In the genomic region with DNA sequence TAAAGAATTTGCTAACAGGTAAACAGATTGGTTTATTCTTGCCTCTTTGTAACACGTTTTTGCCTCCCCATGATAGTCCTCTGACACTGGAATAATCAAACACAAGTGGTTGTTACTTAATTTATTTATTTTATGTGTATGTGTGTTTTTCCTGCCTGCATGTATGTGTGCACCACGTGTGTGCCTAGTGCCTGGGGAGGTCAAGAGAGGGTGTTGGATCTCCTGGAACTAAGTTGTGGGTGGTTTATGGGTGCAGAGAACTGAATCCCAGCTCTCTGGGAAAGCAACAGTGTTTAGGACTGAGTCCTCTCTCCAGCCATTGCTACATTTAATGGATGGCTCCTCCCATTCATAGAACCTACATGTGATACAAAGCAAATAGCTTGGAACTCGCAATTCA, we compare ENCODE assay signal across 18 mouse cellular contexts.
A peak's percentile ranks its signal among the peaks of the same experiment; 100 is the strongest.
DNase-seq lines count a peak whose midpoint lies in the region; ATAC-seq lines count a peak whose summit lies in the region.
"Had no signal": no experiment of that assay in that cellular context is flagged by ENCODE, and none has a peak within 500 bp of the region (broad histone marks: within the 10 kb centered on the region; RNA-seq: fewer than 3 reads in every experiment).

No protein-coding gene starts in this region.

- H3K4me1 ChIP-seq in heart, embryonic 10.5 days, result no peaks in the 10 kb centered on the region
- no peaks in the 10 kb centered on the region for H3K4me1 ChIP-seq in midbrain, embryonic 11.5 days (ENCODE audit: control insufficient read depth, insufficient read depth, low read length)
- H3K4me1 ChIP-seq in midbrain, embryonic 14.5 days (ENCODE audit: control insufficient read depth, insufficient read depth, low read length), result no peaks in the 10 kb centered on the region

- H3K27me3 ChIP-seq in heart, embryonic 10.5 days (ENCODE audit: insufficient read depth, poor library complexity, severe bottlenecking), result no peaks in the 10 kb centered on the region
- no peaks in the 10 kb centered on the region for H3K27me3 ChIP-seq in midbrain, embryonic 11.5 days (ENCODE audit: control insufficient read depth, insufficient read depth, low read length)
- no peaks in the 10 kb centered on the region for H3K27me3 ChIP-seq in midbrain, embryonic 14.5 days (ENCODE audit: control insufficient read depth, insufficient read depth, low read length)
- H3K27me3 ChIP-seq: CH12.LX, Patski had no signal

- H3K9me3 ChIP-seq in heart, embryonic 10.5 days, result no peaks in the 10 kb centered on the region
- no peaks in the 10 kb centered on the region for H3K9me3 ChIP-seq in midbrain, embryonic 11.5 days (ENCODE audit: control insufficient read depth, low read length)
- H3K9me3 ChIP-seq in midbrain, embryonic 14.5 days (ENCODE audit: control insufficient read depth, low read length), result no peaks in the 10 kb centered on the region

- H3K27ac ChIP-seq in heart, embryonic 10.5 days, result no peak overlapping the region
- H3K27ac ChIP-seq in midbrain, embryonic 11.5 days (ENCODE audit: low read depth, low read length), result no peak overlapping the region
- H3K27ac ChIP-seq in midbrain, embryonic 14.5 days (replicated peaks; ENCODE audit: low read depth, low read length), result no peak overlapping the region

- intact Hi-C loops in heart, postnatal 36 days (cut with DNase I), result no loop called here

- H3K36me3 ChIP-seq in heart, embryonic 10.5 days, result no peaks in the 10 kb centered on the region
- no peaks in the 10 kb centered on the region for H3K36me3 ChIP-seq in midbrain, embryonic 11.5 days (ENCODE audit: control insufficient read depth, insufficient read depth, low read length)
- H3K36me3 ChIP-seq in midbrain, embryonic 14.5 days (ENCODE audit: control insufficient read depth, insufficient read depth, low read length), result no peaks in the 10 kb centered on the region
- H3K36me3 ChIP-seq: G1E had no signal

- WGBS in heart, embryonic 10.5 days, result 73% methylated on average over 3 of the region's 3 CpGs
- 77% methylated on average over 3 of the region's 3 CpGs for WGBS in midbrain, embryonic 11.5 days
- WGBS in midbrain, embryonic 14.5 days, result 82% methylated on average over 3 of the region's 3 CpGs

- H3K4me2 ChIP-seq in midbrain, embryonic 11.5 days, result no peak overlapping the region
- no peak overlapping the region for H3K4me2 ChIP-seq in midbrain, embryonic 14.5 days (ENCODE audit: low read length)

- no peak overlapping the region for H3K9ac ChIP-seq in midbrain, embryonic 11.5 days (ENCODE audit: low read length)
- no peak overlapping the region for H3K9ac ChIP-seq in midbrain, embryonic 14.5 days (replicated peaks; ENCODE audit: low read length)

- peak; percentile 56 for DNase-seq in heart, adult 11 months
- DNase-seq in heart, adult 18-20 months, result no peak
- DNase-seq in heart, embryonic 10.5 days (ENCODE audit: low spot score), result peak; percentile 20
- no peak for DNase-seq in heart, postnatal 36 days
- DNase-seq in midbrain, embryonic 11.5 days (ENCODE audit: low spot score, missing footprints), result peak; percentile 73
- no peak for DNase-seq in midbrain, embryonic 14.5 days
- DNase-seq: adrenal gland, adult 2 months; adrenal gland, adult 8-10 months; adrenal gland, postnatal 10 days; adrenal gland, postnatal 14 days; adrenal gland, postnatal 25 days; adrenal gland, postnatal 36 days; B cell, adult 2 months had no signal

- no peak overlapping the region for H3K4me3 ChIP-seq in heart, embryonic 10.5 days
- no peak overlapping the region for H3K4me3 ChIP-seq in midbrain, embryonic 11.5 days (ENCODE audit: low read depth, low read length)
- no peak overlapping the region for H3K4me3 ChIP-seq in midbrain, embryonic 14.5 days (replicated peaks; ENCODE audit: low read depth, low read length)

- no peak for ATAC-seq in midbrain, embryonic 11.5 days (ENCODE audit: low FRiP score)
- ATAC-seq in midbrain, embryonic 14.5 days (ENCODE audit: low FRiP score, low TSS enrichment), result no peak
- ATAC-seq: activated CD4-positive, CD25-positive, alpha-beta regulatory T cell, adult 4 months; CD4-positive, CD25-positive, alpha-beta regulatory T cell, adult 4 months had no signal

Comparison
In these comparisons a context has a peak if more than half of its experiments do, and no peak if none do; other contexts are left out.
1. DNase-seq: peak in heart, adult 11 months (single experiment), heart, embryonic 10.5 days (single experiment) and midbrain, embryonic 11.5 days (single experiment); none in heart, adult 18-20 months (0 of 2), heart, postnatal 36 days (0 of 2) and midbrain, embryonic 14.5 days (single experiment).